Mouse (Mus musculus): ENCODE results near the gene Sf3a1. TPM values are rescaled to one million over a fixed set of nuclear protein-coding genes. Genes with fewer than 3 reads are reported as not detected.

Sf3a1 gene
- polyA plus RNA-seq, 1 experiment from 2014 or later = 38.7 TPM

DNA sequence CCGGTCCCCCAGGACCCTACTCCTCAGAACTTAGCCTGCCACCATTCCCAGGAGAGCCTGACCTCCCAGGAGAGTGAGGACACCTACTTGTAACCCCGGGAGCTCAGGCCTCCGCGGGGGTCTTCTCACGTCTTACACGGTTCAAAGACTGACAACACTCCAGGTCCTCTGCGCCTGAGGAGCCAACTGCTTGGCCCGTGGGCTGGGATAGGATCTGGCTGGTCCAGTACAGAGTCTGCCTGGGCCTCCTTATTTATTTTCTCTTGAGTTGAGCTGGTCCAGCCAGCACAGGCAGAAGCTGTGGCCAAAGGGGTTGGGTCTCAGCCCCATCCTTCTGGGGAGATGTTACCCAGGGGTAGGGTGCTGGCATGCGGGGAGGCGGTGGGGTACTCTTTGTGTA is 54.9 kb downstream of the Sf3a1 start:
- peaks cover 11% of the 10 kb centered on the region for H3K27me3 ChIP-seq (replicated peaks; ENCODE audit: control insufficient read depth, insufficient read depth, low read length)
- H3K9me3 ChIP-seq (ENCODE audit: control insufficient read depth, low read length) = peaks cover 5% of the 10 kb centered on the region; the same call in 1 of the 2 replicates
- no peak overlapping the region for H3K27ac ChIP-seq (ENCODE audit: low read depth, low read length)
- ATAC-seq = no peak
- peaks cover 27% of the 10 kb centered on the region for H3K36me3 ChIP-seq (ENCODE audit: control insufficient read depth, insufficient read depth, low read length)
- WGBS = 85% methylated on average over 10 of the region's 10 CpGs
- H3K9ac ChIP-seq (ENCODE audit: low read depth, low read length) = no peak overlapping the region
- H3K4me3 ChIP-seq (ENCODE audit: low read length) = no peak overlapping the region
- H3K4me1 ChIP-seq (ENCODE audit: control insufficient read depth, insufficient read depth, low read depth, low read length) = peaks cover 6% of the 10 kb centered on the region; the same call in 1 of the 2 replicates
- no peak overlapping the region for H3K4me2 ChIP-seq (ENCODE audit: low read length)

- WGBS = 81% methylated on average over 9 of the region's 9 CpGs
- H3K4me3 ChIP-seq (ENCODE audit: low read length) = no peak overlapping the region
Measured at GRCm38 (mm10) chr11:4216248-4217000, 56.3 kb downstream of the Sf3a1 start.

DNA sequence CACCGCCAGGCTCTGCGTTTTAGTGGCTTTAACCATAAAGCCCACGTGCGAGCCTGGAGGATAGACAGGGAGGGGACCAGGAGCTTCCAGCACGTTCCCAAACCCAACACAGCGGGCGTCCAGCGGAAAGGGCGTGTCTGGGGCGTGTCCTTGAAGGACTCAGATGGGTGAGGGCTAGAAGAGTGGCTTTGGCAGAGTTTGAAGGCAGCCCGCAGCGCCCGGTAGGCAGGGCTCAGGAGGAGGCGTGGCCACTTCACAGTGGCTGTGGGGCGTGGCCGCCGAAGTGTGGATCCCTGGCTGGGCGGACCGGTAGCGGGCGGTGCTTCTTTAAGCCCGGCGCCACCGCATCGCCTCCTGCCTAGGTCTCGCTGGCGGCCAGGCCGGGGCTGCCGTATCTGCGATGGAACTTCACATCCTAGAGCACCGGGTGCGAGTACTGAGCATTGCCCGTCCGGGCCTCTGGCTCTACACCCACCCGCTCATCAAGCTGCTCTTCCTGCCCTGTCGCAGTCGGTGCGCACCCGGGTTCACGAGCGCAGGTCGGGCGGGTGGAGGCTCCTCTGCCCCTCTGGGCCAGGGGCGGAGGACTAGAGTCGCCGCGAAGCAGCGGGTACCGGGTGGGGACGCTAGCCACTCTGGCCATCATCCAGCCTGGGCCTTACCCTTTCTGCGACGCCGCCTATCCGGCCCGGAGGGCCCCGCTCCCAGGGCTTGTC is 57.9 kb downstream of the Sf3a1 start, which contains the start of gene Castor1:
Gene Castor1, plus strand, starts transcription at position 312 of the 716 bp plus-strand sequence.
- Histone ChIP-seq H3K4me3 (ENCODE audit: low read length) (peak within 1 kb of the TSS; percentile 42), H3K9me3 (ENCODE audit: control insufficient read depth, low read length) (peaks cover 5% of the 10 kb centered on the region; the same call in 1 of the 2 replicates), H3K27ac (ENCODE audit: low read depth, low read length) (0 out of 2 replicates have a peak within 1 kb of the TSS, but pooled peaks have one; percentile 2), H3K27me3 (replicated peaks; ENCODE audit: control insufficient read depth, insufficient read depth, low read length) (peaks cover 11% of the 10 kb centered on the region), H3K36me3 (ENCODE audit: control insufficient read depth, insufficient read depth, low read length) (peaks cover 14% of the 10 kb centered on the region), H3K9ac (ENCODE audit: low read depth, low read length) (peak within 1 kb of the TSS; percentile 58), H3K4me1 (ENCODE audit: control insufficient read depth, insufficient read depth, low read depth, low read length) (peaks cover 6% of the 10 kb centered on the region; the same call in 1 of the 2 replicates), H3K4me2 (ENCODE audit: low read length) (peak within 1 kb of the TSS; percentile 68)
- 1% methylated on average over 56 of the region's 56 CpGs for WGBS
- ATAC-seq = peak; percentile 72

More at GRCm38 (mm10) chr11:4216248-4217000, 56.3 kb downstream of the Sf3a1 start:
- Histone ChIP-seq H3K27me3 (replicated peaks; ENCODE audit: control insufficient read depth, insufficient read depth, low read length) (peaks cover 11% of the 10 kb centered on the region), H3K9me3 (ENCODE audit: control insufficient read depth, low read length) (peaks cover 5% of the 10 kb centered on the region; the same call in 1 of the 2 replicates), H3K4me2 (ENCODE audit: low read length) (no peak overlapping the region), H3K9ac (ENCODE audit: low read depth, low read length) (no peak overlapping the region), H3K36me3 (ENCODE audit: control insufficient read depth, insufficient read depth, low read length) (peaks cover 24% of the 10 kb centered on the region), H3K4me1 (ENCODE audit: control insufficient read depth, insufficient read depth, low read depth, low read length) (peaks cover 6% of the 10 kb centered on the region; the same call in 1 of the 2 replicates), H3K27ac (ENCODE audit: low read depth, low read length) (peak overlapping the region; percentile 16; the same call in 1 of the 2 replicates)
- peak; percentile 22; the same call in 1 of the 2 replicates for ATAC-seq

DNA sequence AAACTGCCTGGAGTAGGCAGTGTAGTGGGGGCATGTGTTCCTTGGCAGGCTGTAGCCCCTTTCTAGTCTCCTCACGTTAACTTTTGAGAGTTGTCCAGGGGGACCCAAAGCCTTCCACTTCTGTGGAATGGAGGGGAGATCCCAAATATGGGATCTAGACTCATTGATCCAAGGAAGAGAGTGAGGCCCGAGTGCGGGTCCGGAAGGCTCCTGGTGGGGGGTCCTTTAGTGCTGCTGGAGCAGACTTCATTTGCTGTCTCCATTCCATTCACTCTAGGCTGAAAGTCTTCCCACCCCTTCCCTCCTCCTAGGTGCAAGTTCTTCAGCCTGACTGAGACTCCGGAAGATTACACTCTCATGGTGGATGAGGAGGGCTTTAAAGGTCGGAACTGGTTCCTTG is 58.5 kb downstream of the Sf3a1 start:
- H3K4me3 ChIP-seq (ENCODE audit: low read length) = peak overlapping the region; percentile 42
- peaks cover 5% of the 10 kb centered on the region; the same call in 1 of the 2 replicates for H3K9me3 ChIP-seq (ENCODE audit: control insufficient read depth, low read length)
- H3K27ac ChIP-seq (ENCODE audit: low read depth, low read length) = no peak overlapping the region
- peaks cover 11% of the 10 kb centered on the region for H3K36me3 ChIP-seq (ENCODE audit: control insufficient read depth, insufficient read depth, low read length)
- 0 out of 2 replicates have a peak, but pooled peaks have one; percentile 1 for ATAC-seq
- 6% methylated on average over 6 of the region's 6 CpGs for WGBS
- peaks cover 11% of the 10 kb centered on the region for H3K27me3 ChIP-seq (replicated peaks; ENCODE audit: control insufficient read depth, insufficient read depth, low read length)
- H3K4me1 ChIP-seq (ENCODE audit: control insufficient read depth, insufficient read depth, low read depth, low read length) = peaks cover 6% of the 10 kb centered on the region; the same call in 1 of the 2 replicates
- peak overlapping the region; percentile 68 for H3K4me2 ChIP-seq (ENCODE audit: low read length)
- peak overlapping the region; percentile 58 for H3K9ac ChIP-seq (ENCODE audit: low read depth, low read length)

GRCm38 (mm10) chr11:4219317-4219751 is 59.2 kb downstream of the Sf3a1 start:
- H3K36me3 ChIP-seq (ENCODE audit: control insufficient read depth, insufficient read depth, low read length) = peaks cover 4% of the 10 kb centered on the region
- H3K4me2 ChIP-seq (ENCODE audit: low read length) = no peak overlapping the region
- ATAC-seq = peak; percentile 52; the same call in 1 of the 2 replicates
- H3K9ac ChIP-seq (ENCODE audit: low read depth, low read length) = no peak overlapping the region
- peaks cover 5% of the 10 kb centered on the region; the same call in 1 of the 2 replicates for H3K9me3 ChIP-seq (ENCODE audit: control insufficient read depth, low read length)
- H3K27ac ChIP-seq (ENCODE audit: low read depth, low read length) = peak overlapping the region; percentile 1; the same call in 1 of the 2 replicates
- peaks cover 6% of the 10 kb centered on the region; the same call in 1 of the 2 replicates for H3K4me1 ChIP-seq (ENCODE audit: control insufficient read depth, insufficient read depth, low read depth, low read length)
- WGBS = 9% methylated on average over 2 of the region's 2 CpGs
- no peak overlapping the region for H3K4me3 ChIP-seq (ENCODE audit: low read length)
- H3K27me3 ChIP-seq (replicated peaks; ENCODE audit: control insufficient read depth, insufficient read depth, low read length) = peaks cover 11% of the 10 kb centered on the region

- H3K27me3 ChIP-seq (replicated peaks; ENCODE audit: control insufficient read depth, insufficient read depth, low read length) = peaks cover 11% of the 10 kb centered on the region
- no peak overlapping the region for H3K4me2 ChIP-seq (ENCODE audit: low read length)
- ATAC-seq = no peak
- H3K27ac ChIP-seq (ENCODE audit: low read depth, low read length) = no peak overlapping the region
- H3K9ac ChIP-seq (ENCODE audit: low read depth, low read length) = no peak overlapping the region
- peaks cover 6% of the 10 kb centered on the region; the same call in 1 of the 2 replicates for H3K4me1 ChIP-seq (ENCODE audit: control insufficient read depth, insufficient read depth, low read depth, low read length)
- peaks cover 5% of the 10 kb centered on the region; the same call in 1 of the 2 replicates for H3K9me3 ChIP-seq (ENCODE audit: control insufficient read depth, low read length)
- H3K36me3 ChIP-seq (ENCODE audit: control insufficient read depth, insufficient read depth, low read length) = peaks cover 3% of the 10 kb centered on the region
- WGBS = 62% methylated on average over 9 of the region's 9 CpGs
- H3K4me3 ChIP-seq (ENCODE audit: low read length) = no peak overlapping the region
Measured at GRCm38 (mm10) chr11:4219908-4220307, 59.8 kb downstream of the Sf3a1 start.

- Histone ChIP-seq H3K27me3 (replicated peaks; ENCODE audit: control insufficient read depth, insufficient read depth, low read length) (peaks cover 11% of the 10 kb centered on the region), H3K9me3 (ENCODE audit: control insufficient read depth, low read length) (peaks cover 5% of the 10 kb centered on the region; the same call in 1 of the 2 replicates), H3K4me3 (ENCODE audit: low read length) (no peak overlapping the region), H3K9ac (ENCODE audit: low read depth, low read length) (no peak overlapping the region), H3K27ac (ENCODE audit: low read depth, low read length) (no peak overlapping the region), H3K36me3 (ENCODE audit: control insufficient read depth, insufficient read depth, low read length) (no peaks in the 10 kb centered on the region), H3K4me1 (ENCODE audit: control insufficient read depth, insufficient read depth, low read depth, low read length) (peaks cover 6% of the 10 kb centered on the region; the same call in 1 of the 2 replicates), H3K4me2 (ENCODE audit: low read length) (no peak overlapping the region)
- ATAC-seq = no peak
- 48% methylated on average over 28 of the region's 28 CpGs for WGBS
Measured at GRCm38 (mm10) chr11:4220443-4221400, 60.6 kb downstream of the Sf3a1 start.

Data from hindbrain, embryonic 16.5 days (tissue).